Mouse (Mus musculus) brown adipose tissue, adult 24 weeks (tissue): ENCODE data around the gene Ramp1. TPM values are rescaled to one million over a fixed set of nuclear protein-coding genes. Genes with fewer than 3 reads are reported as not detected.
A peak's percentile ranks its signal among the peaks of the same experiment; 100 is the strongest.

Experiments
- H3K27ac ChIP-seq: fragments of 200-500 bp; replicated peaks from 2 replicates; pipeline ENCODE4 v1.5.1; 2012; ENCODE audit warnings: low read depth, mild to moderate bottlenecking, low read length
- H3K4me1 ChIP-seq: fragments of 200-500 bp; 2 replicates; pipeline ENCODE4 v1.6.1; 2012; ENCODE audit warnings: low read length, mixed read lengths; ENCODE audit not compliant: control insufficient read depth, insufficient read depth, insufficient read length
- H3K4me3 ChIP-seq: fragments of 200-500 bp; 2 replicates; pipeline ENCODE4 v1.5.1; 2012; ENCODE audit warnings: low read depth, mild to moderate bottlenecking, low read length, moderate library complexity; ENCODE audit not compliant: insufficient read depth
- polyA plus RNA-seq: library from polyadenylated mRNA; stranded (reverse); fragments of >200 nt; gene quantifications from 2 replicates; pipeline ENCODE4 v1.2.4, GENCODE M21; 2012; ENCODE audit not compliant: missing spikeins, insufficient read depth, insufficient read length

The Ramp1 gene
- polyA plus RNA-seq, 1 experiment: 1.5 TPM

DNA sequence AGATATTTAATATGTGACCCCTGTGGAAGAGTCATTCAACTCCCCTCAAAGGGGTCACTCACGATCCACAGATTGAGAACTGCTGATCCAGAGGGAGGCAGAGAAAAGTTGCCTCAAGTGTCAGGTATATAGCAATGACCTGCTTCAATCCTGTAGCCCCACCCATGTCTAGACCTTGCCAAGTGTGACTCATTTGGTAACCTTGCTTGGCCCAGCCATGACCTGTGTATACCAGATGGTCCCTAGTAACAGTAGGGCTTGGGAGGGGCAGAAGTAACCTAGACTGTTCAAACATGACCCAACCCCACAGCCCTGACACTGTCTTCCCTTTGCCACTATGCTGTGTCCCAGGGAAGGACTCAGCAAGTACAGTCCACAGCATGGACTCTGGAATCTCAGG, 61.1 kb downstream of the Ramp1 start:
- Histone ChIP-seq H3K27ac (no peak overlapping the region), H3K4me1 (0 out of 2 replicates have a peak, but pooled peaks cover 2% of the 10 kb centered on the region), H3K4me3 (no peak overlapping the region)

GRCm38 (mm10) chr1:91241249-91241648, 61.6 kb downstream of the Ramp1 start:
- no peak overlapping the region for H3K4me3 ChIP-seq
- H3K27ac ChIP-seq: no peak overlapping the region
- H3K4me1 ChIP-seq: 0 out of 2 replicates have a peak, but pooled peaks cover 2% of the 10 kb centered on the region

GRCm38 (mm10) chr1:91248242-91248641, 68.6 kb downstream of the Ramp1 start:
- Histone ChIP-seq H3K27ac (no peak overlapping the region), H3K4me3 (no peak overlapping the region), H3K4me1 (peaks cover 12% of the 10 kb centered on the region; the same call in 1 of the 2 replicates)

- Histone ChIP-seq H3K27ac (no peak overlapping the region), H3K4me3 (no peak overlapping the region)
Measured at GRCm38 (mm10) chr1:91248970-91249369, 69.3 kb downstream of the Ramp1 start.

DNA sequence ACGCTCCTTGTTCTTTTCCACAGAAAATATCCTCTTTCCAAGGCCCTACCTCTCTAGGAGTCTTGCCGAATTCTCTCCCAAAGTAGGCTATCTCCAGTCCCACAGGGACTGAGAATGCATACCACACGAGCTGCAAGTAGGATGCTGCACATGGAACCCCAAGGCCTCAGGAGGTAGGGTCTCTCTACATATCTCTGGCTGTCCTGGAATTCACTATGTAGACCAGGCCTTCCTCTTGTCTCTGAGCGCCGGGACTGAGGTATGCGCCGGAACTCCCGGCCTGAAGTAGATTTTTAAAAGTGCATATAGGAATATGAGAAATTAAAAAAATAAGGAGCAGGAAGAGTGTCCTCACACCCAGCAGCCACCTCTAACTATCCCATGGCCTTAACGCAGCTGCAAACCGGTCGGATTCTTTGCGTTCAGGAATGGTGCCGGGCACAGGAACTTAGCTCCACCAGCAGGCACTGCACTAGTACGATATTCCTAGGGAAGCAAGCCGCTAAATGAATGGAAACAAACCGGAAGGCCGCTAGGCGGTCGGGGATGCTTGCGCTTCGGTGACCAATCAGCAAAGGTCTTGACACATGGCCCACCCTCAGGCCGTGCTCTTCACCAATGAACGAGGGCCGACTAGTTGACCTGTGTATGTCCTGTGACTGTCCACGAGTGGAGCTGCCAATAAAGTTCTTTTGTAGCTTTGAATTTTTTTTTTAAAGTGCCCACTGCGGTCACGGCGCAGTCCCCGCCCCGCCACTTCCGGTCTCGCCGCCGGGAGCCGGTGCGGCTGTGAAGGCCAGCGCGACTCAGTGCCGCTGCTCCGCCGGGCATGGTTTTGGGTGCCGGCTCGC, 70.2 kb downstream of the Ramp1 start, which contains the start of gene Ube2f:
Gene Ube2f, plus strand, starts transcription at position 741 of the 851 bp plus-strand sequence.
- H3K27ac ChIP-seq: peak within 1 kb of the TSS; percentile 98
- H3K4me1 ChIP-seq: peaks cover 15% of the 10 kb centered on the region; the same call in 1 of the 2 replicates
- H3K4me3 ChIP-seq: peak within 1 kb of the TSS; percentile 88

More at GRCm38 (mm10) chr1:91248970-91249369, 69.3 kb downstream of the Ramp1 start:
- peaks cover 15% of the 10 kb centered on the region; the same call in 1 of the 2 replicates for H3K4me1 ChIP-seq

DNA sequence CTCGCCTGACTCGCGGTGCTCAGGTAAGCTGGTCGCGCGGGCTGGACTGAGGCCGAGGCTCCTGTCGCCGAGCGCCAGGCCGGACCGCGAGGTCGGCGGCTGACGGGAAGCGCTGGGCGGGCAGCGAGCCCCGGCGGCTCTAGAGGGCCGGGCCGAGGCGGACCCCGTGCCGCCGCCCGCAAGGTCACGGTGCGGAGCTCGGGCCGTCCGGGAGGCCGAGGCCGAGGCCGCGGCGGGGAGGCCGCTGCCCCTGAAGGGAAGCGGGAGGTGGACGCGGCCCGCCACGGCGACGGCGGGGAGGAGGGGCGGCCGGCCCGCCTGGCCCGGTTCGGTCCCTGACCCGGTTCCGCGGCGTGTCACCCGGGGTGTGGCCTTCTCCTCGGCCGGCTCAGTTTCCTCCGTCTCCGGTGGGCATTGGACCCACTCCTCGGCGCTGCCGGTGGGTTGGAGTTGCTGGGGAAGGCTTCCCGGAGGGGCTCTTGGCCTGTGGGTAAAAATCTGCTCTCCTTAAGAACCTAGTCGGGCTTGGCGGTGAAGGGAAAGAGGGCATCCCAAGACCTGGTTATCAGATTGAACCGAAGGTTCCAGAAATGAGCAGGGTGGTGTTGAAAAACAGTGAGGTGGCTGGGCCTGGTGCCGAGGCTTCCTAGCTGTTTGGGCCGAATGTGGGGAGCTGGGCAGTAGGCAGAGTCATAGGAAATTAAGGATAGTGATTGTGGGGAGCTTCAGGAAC, 71.0 kb downstream of the Ramp1 start:
- peak overlapping the region; percentile 98 for H3K27ac ChIP-seq
- H3K4me1 ChIP-seq: peaks cover 13% of the 10 kb centered on the region; the same call in 1 of the 2 replicates
- peak overlapping the region; percentile 88 for H3K4me3 ChIP-seq

- H3K27ac ChIP-seq: peak overlapping the region; percentile 98
- peaks cover 13% of the 10 kb centered on the region; the same call in 1 of the 2 replicates for H3K4me1 ChIP-seq
- peak overlapping the region; percentile 88 for H3K4me3 ChIP-seq
Measured at GRCm38 (mm10) chr1:91251148-91251650, 71.6 kb downstream of the Ramp1 start.

DNA sequence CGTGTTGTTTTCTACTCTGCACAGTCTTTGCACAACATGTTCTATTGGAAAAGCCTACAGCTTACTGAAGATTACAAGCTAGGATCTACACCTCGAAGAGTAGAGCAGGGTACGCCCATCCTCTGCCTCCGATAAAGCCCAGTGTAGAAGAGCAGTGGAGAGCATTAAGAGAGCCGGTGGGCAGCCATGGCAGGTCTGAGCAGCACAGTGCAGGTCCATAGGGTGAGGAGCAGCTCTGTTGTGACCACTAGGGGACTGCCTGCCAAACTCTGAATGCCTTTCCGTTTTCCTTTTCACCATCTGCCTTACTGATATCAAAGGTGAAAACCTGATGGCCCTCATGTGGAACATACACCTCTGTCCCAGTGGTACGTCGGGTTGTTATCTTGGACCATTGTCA, 72.3 kb downstream of the Ramp1 start:
- Histone ChIP-seq H3K4me1 (peaks cover 13% of the 10 kb centered on the region; the same call in 1 of the 2 replicates), H3K27ac (no peak overlapping the region), H3K4me3 (peak overlapping the region; percentile 34)

GRCm38 (mm10) chr1:91257918-91258317, 78.3 kb downstream of the Ramp1 start:
- Histone ChIP-seq H3K27ac (no peak overlapping the region), H3K4me1 (peaks cover 9% of the 10 kb centered on the region), H3K4me3 (no peak overlapping the region)

DNA sequence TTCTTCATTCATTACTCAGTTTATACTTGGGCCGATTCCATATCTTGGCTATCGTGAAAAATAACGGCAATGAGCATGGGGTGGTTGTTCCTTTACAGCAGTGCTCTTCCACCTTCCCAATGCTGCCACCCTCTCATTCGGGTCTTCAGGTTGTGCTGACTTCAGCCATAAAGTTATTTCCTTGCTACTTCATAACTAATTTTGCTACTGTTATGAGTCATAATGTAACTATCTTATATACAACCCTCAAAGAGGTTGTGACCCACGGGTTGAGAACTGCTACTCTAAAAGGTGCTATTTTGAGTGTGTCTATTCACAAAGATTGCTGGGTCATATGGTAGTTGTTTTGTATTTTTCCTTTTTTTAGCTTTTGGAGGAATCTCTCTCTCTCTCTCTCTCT, 80.2 kb downstream of the Ramp1 start:
- peaks cover 5% of the 10 kb centered on the region for H3K4me1 ChIP-seq
- no peak overlapping the region for H3K4me3 ChIP-seq
- no peak overlapping the region for H3K27ac ChIP-seq

- Histone ChIP-seq H3K4me1 (peaks cover under 1% of the 10 kb centered on the region), H3K4me3 (no peak overlapping the region), H3K27ac (no peak overlapping the region)
Measured at GRCm38 (mm10) chr1:91262508-91262907, 82.9 kb downstream of the Ramp1 start.

DNA sequence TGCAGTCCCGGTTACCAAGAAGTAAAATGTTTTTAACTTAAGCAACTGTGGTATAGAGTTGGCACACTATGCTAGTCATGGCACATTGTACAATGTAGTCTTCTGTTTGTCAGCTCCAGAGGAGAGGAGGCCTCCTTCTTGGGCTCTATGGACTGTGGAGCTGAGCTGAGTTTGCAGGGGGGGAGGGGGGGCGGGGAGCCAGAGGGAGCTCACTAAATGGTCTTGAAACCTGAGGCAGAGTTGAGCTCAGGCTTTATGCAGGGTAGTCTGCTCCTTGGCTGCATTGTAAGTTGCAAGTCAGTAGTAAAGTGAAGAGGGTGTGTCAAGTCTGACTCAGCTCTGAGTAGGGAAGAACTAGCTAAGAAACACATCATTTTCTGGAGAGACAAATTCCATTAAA, 92.6 kb downstream of the Ramp1 start:
- H3K4me3 ChIP-seq: no peak overlapping the region
- H3K27ac ChIP-seq: no peak overlapping the region
- H3K4me1 ChIP-seq: no peaks in the 10 kb centered on the region
